ENCODE assay signal across 17 mouse cellular contexts in the genomic region with DNA sequence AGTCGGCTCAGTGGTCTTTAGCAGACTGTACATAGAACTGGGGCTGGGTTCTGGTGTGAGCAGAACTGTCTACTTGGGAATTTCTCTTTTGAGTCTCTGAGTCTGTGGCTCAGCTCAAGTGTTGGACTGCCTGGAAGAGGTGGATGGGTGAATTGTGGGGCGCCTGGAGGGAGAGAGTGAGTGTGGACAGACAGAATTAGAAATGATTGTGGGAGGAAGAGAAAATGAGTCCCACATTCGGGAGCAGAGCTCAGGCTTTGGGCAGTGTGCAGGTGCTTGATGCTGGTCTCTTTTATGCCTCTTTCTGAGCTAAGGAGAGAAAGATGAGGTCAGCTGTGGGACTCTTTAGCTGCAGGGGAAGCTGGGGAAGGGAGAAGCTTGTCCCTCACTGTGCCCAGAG.
"Had no signal": no experiment of that assay in that cellular context is flagged by ENCODE, and none has a peak within 500 bp of the region (broad histone marks: within the 10 kb centered on the region; RNA-seq: fewer than 3 reads in every experiment).

No protein-coding gene starts in this region.

- H3K4me3 ChIP-seq: midbrain, embryonic 10.5 days; midbrain, embryonic 12.5 days; myocyte; neural tube, embryonic 13.5 days; neural tube, embryonic 15.5 days had no signal

- DNase-seq: lung, adult 18-20 months; lung, embryonic 14.5 days; lung, postnatal 10 days; lung, postnatal 4 days; midbrain, embryonic 14.5 days; retina, postnatal 1 day; right cerebral cortex, postnatal 25 days; right cerebral cortex, postnatal 4 days; spleen, adult 18-20 months; thymus, adult 2 months; thymus, postnatal 25 days; thymus, postnatal 4 days had no signal

- H3K27ac ChIP-seq: midbrain, embryonic 10.5 days; midbrain, embryonic 12.5 days; neural tube, embryonic 13.5 days; neural tube, embryonic 15.5 days had no signal
